Mouse (Mus musculus) heart, adult 2 months (tissue): ENCODE data around the gene Itga7. TPM values are rescaled to one million over a fixed set of nuclear protein-coding genes. Genes with fewer than 3 reads are reported as not detected.

Experiments used
- DNase-seq, 2 experiments: peaks; one replicate each; pipeline ENCODE4 v3.0.0; 2021
- H3K27ac ChIP-seq: fragments of 200-600 bp; 2 replicates; pipeline ENCODE4 v1.8.1; 2022
- H3K27me3 ChIP-seq: fragments of 200-500 bp; 2 replicates; pipeline ENCODE4 v1.6.1; 2012; ENCODE audit warnings: mild to moderate bottlenecking, low read length, inconsistent platforms, mixed read lengths; ENCODE audit not compliant: control insufficient read depth, insufficient read depth
- H3K36me3 ChIP-seq: fragments of 200-500 bp; 2 replicates; pipeline ENCODE4 v1.6.1; 2012; ENCODE audit warnings: low read length, inconsistent platforms; ENCODE audit not compliant: control insufficient read depth, insufficient read depth
- H3K4me1 ChIP-seq: fragments of 200-500 bp; 2 replicates; pipeline ENCODE4 v1.6.1; 2011; ENCODE audit warnings: low read length; ENCODE audit not compliant: control insufficient read depth, insufficient read depth
- H3K4me3 ChIP-seq: fragments of 200-600 bp; 2 replicates; pipeline ENCODE4 v1.8.1; 2022
- H3K79me2 ChIP-seq: fragments of 200-500 bp; replicated peaks from 2 replicates; pipeline ENCODE4 v1.6.1; 2012; ENCODE audit warnings: mild to moderate bottlenecking, inconsistent platforms, low read length, moderate library complexity, mixed read lengths; ENCODE audit not compliant: control insufficient read depth, insufficient read depth
- H3K9ac ChIP-seq: fragments of 200-500 bp; 2 replicates; pipeline ENCODE4 v1.6.1; 2012; ENCODE audit warnings: low read depth, mild to moderate bottlenecking, control low read depth, inconsistent platforms, low read length, mixed read lengths
- CTCF ChIP-seq: fragments of 200-600 bp; IDR thresholded peaks from 2 replicates; pipeline ENCODE4 v1.8.1; 2022; ENCODE audit warnings: antibody characterized with exemption, mild to moderate bottlenecking, moderate library complexity
- EP300 ChIP-seq: fragments of 200-500 bp; IDR thresholded peaks from 2 replicates; pipeline ENCODE4 v1.6.1; 2011; ENCODE audit warnings: low read depth, low read length, control low read depth; ENCODE audit not compliant: insufficient read depth
- POLR2A ChIP-seq: fragments of 200-500 bp; IDR thresholded peaks from 2 replicates; pipeline ENCODE4 v1.6.1; 2011; ENCODE audit warnings: mild to moderate bottlenecking, low read depth, low read length, control low read depth; ENCODE audit not compliant: insufficient read depth
- WGBS: fragments of 180-500 bp; shearing (Covaris S2); methylation state at CpG from one replicate; pipeline ENCODE4 v1.1.7; 2018; 5-methylcytosine and 5-hydroxymethylcytosine counted together
- intact Hi-C: fragments of 180-260 bp; cut with DNase I; formaldehyde crosslinking; loops from one replicate; pipeline ENCODE4 v1.15.1; 2025
- polyA plus RNA-seq: library from polyadenylated mRNA; depleted of rRNA; stranded (reverse); fragments of >200 nt; gene quantifications from 2 replicates; pipeline ENCODE4 v1.2.3, GENCODE M21; 2012
- total RNA-seq, 2 experiments: library from RNA; stranded (reverse); gene quantifications; 2 replicates each; pipeline ENCODE4 v1.2.3; 2021

Itga7 gene
- total and polyA plus RNA-seq, 3 experiments: 140 to 155 (median 151) TPM

DNA sequence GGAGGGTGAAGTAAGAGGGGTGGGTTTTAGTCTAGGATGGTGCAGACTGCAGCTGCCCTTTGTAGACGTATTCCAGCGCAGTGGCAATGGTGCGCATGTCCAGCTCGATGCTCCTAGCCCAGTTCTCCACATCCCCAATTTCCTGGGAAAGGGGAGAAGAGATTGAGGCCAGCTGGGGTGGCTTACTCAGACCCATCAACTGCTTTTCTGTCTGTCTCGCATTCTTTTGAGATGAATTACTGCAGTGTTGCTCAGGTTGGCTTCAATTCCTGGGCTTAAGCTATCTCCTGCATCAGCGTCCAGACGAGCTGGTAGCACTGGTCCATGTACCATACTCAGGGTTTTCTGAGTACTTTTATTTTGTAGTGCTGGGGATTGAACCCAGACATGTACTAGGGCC is 13.7 kb upstream of the Itga7 start:
- 71% methylated on average over 7 of the region's 7 CpGs for WGBS
- Histone ChIP-seq H3K4me3 (no peak overlapping the region), H3K4me1 (peaks cover 13% of the 10 kb centered on the region), H3K27ac (peak overlapping the region; percentile 57), H3K36me3 (no peaks in the 10 kb centered on the region), H3K79me2 (no peaks in the 10 kb centered on the region), H3K27me3 (no peaks in the 10 kb centered on the region), H3K9ac (no peak overlapping the region)
- TF ChIP-seq EP300 (no peak), CTCF (no peak), POLR2A (no peak)
- intact Hi-C loops: loop anchor here (5.0 kb wide), 1 partner anchor 57 kb away; no protein-coding TSS in a partner anchor
- no peak for DNase-seq

DNA sequence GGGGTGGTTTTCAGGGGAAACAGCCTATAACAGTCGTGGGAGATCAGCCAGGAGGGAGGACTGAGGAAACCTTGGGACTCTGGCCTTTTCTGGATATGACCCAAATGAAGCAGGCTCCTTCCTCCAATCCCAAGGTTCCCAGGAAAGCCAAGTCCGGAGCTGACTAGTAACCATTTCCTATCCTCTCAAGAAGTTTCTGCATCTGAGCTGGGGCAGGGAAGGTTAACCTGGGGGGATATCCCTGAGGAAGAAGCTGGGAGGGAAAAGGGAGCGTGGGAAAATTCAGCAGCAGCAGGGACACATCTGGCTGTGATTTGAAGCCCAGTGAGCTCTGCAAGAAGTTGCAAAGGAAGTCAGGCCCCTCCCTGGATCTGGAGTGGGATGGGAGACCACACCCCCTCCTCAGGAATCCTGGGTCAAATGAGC is 12.9 kb upstream of the Itga7 start:
- Histone ChIP-seq H3K27me3 (no peaks in the 10 kb centered on the region), H3K4me1 (peaks cover 13% of the 10 kb centered on the region), H3K9ac (peak overlapping the region; percentile 31; the same call in 1 of the 2 replicates), H3K36me3 (no peaks in the 10 kb centered on the region), H3K79me2 (no peaks in the 10 kb centered on the region), H3K27ac (peak overlapping the region; percentile 98), H3K4me3 (no peak overlapping the region)
- peak; percentile 46 to 60 for DNase-seq
- WGBS: 25% methylated on average over 3 of the region's 3 CpGs
- TF ChIP-seq CTCF: no peak
- TF ChIP-seq EP300: peak; percentile 31; the same call in 1 of the 2 replicates
- TF ChIP-seq POLR2A: no peak
- intact Hi-C loops: no loop called here

DNA sequence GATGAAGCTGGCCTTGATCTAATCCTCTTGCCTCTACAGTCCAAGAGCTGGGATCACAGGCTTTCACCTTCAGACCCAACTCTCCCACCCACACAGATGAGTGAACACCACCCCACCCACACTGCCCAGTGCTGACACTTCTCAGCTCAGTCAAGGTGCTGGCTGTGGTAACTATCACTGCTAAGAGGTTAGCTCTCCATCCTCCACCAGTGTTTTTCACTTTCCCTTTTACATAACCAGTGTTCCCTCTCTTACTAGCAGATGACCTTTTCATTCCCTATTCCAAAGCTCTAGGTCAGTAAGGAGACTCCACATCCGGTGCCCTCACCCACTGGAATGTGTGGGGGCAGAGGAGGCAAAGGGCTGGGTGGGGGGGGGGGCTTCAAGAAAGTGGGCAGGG is 12.4 kb upstream of the Itga7 start:
- Histone ChIP-seq H3K79me2 (no peaks in the 10 kb centered on the region), H3K27me3 (no peaks in the 10 kb centered on the region), H3K4me1 (peaks cover 13% of the 10 kb centered on the region), H3K9ac (no peak overlapping the region), H3K4me3 (no peak overlapping the region), H3K27ac (peak overlapping the region; percentile 98; the same call in 1 of the 2 replicates), H3K36me3 (no peaks in the 10 kb centered on the region)
- intact Hi-C loops: no loop called here
- TF ChIP-seq POLR2A (no peak), EP300 (no peak), CTCF (no peak)
- 27% methylated on average over 1 of the region's 1 CpGs for WGBS
- no peak for DNase-seq

DNA sequence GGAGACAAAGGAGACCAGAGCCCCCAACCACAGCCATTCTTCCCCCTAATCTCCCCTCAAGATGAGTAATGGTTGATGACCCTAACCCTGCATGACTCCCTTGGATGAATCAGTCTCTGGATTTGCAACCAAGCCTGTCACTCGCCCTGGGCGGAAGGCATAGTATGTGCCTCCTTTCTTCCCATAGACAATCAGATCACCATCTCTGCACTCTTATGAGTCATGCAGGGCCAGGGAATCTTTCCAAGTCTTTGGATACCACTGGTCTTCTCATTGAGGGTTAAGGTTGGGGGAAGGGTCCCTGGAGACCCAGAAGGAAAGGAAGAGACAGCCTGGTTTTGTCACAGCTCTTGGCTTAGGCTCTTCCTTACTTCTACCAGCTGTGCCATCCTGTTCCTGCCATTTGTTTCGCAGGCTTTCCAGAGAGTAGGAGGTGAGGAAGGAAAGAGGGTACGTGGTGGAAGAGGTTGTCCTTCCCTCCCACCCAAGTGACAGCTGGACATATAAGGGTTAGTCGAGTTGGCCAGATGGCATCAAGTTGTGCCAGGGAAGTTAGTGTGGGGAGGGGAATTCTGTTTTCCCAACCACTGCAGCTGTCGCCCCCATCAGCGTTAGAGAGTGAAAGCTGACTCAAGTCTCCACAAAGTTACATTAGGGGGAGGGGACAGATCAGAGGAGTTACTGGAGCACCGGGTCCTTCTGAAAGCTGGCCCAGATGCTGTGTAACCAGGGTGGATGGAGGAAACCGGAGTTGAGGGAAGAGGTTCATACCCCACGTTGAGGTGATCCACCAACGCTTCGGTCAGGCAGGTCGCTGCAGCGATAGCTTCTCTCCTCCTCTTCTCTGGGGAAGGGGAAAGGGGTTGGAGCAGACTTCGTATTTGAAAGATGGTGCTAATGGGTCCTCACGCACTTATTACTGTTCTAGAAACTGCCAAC is 11.5 kb upstream of the Itga7 start:
- Histone ChIP-seq H3K4me3 (peak overlapping the region; percentile 95), H3K27me3 (no peaks in the 10 kb centered on the region), H3K79me2 (no peaks in the 10 kb centered on the region), H3K36me3 (no peaks in the 10 kb centered on the region), H3K4me1 (peaks cover 13% of the 10 kb centered on the region), H3K9ac (peak overlapping the region; percentile 47; the same call in 1 of the 2 replicates), H3K27ac (peak overlapping the region; percentile 98)
- no peak for TF ChIP-seq CTCF
- TF ChIP-seq POLR2A: no peak
- no peak for TF ChIP-seq EP300
- intact Hi-C loops: no loop called here
- WGBS: 44% methylated on average over 16 of the region's 16 CpGs
- DNase-seq: no peak

DNA sequence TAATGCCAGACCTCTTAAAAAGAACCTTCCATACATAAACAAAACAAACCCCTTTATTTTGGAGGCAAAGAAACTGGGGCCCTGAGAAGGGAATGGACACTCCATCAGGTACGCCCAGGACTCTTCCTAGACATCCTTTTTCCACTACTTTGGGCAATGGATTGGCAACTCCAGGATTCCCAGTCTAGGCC is 10.9 kb upstream of the Itga7 start, which contains the start of gene Rdh5:
Rdh5 (minus strand) TSS at position 67 of the 191 bp plus-strand sequence.
- Histone ChIP-seq H3K79me2 (no peaks in the 10 kb centered on the region), H3K27ac (peak within 1 kb of the TSS; percentile 98), H3K36me3 (no peaks in the 10 kb centered on the region), H3K9ac (peak within 1 kb of the TSS; percentile 90), H3K4me1 (peaks cover 13% of the 10 kb centered on the region), H3K27me3 (no peaks in the 10 kb centered on the region), H3K4me3 (peak within 1 kb of the TSS; percentile 95)
- WGBS: 16% methylated on average over 1 of the region's 1 CpGs
- no peak for TF ChIP-seq CTCF
- TF ChIP-seq EP300: no peak
- no peak for TF ChIP-seq POLR2A
- DNase-seq: no peak
- intact Hi-C loops: no loop called here

DNA sequence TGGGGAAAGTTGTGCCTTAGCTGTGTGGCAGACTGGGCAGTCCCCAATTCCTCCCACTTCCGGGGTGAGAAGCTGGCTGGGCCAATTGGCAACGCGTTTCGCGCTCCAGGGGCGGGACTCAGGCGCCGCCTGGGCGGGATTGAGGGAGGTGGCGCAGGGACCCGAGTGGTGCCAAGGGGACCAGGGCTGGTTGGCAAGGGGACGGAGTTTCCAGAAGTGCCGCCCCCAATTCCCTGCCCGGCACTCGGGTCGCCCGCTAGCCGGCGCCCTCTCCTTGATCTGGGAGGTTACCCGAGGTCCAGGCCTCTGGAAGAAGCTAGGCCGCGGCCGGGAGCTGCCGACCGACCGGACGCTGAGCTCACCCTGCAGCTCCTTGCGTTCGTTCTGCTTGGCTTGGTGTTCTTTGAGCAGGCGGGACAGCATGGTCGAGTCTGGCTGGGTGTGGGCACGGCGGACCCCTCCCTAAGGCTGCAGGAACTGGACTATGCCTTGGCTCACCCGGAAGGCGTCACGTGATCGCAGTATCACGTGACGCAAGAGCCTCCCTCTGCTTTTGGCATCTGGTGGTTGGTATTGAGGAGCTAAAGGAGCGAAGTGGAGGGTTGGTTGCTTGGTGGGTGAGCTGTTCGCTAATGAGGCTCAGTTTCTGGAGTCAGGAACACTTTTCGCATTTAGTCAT is 10.5 kb upstream of the Itga7 start:
- Histone ChIP-seq H3K4me1 (peaks cover 13% of the 10 kb centered on the region), H3K27me3 (no peaks in the 10 kb centered on the region), H3K4me3 (peak overlapping the region; percentile 95), H3K36me3 (no peaks in the 10 kb centered on the region), H3K27ac (peak overlapping the region; percentile 98), H3K79me2 (no peaks in the 10 kb centered on the region), H3K9ac (peak overlapping the region; percentile 90)
- intact Hi-C loops: no loop called here
- under 1% methylated on average over 42 of the region's 42 CpGs for WGBS
- TF ChIP-seq EP300: peak; percentile 53
- peak; percentile 86 for TF ChIP-seq POLR2A
- TF ChIP-seq CTCF: peak; percentile 71
- DNase-seq: peak; percentile 96 to 97
